Mouse (Mus musculus): ENCODE data around the gene Kit. TPM values are rescaled to one million over a fixed set of nuclear protein-coding genes. Genes with fewer than 3 reads are reported as not detected.

Kit gene
- polyA plus RNA-seq, 1 experiment from 2014 or later: 6.8 TPM

- H3K27ac ChIP-seq (ENCODE audit: low read depth): no peak overlapping the region
These were observed 30.0 kb upstream of the Kit start for GRCm38 (mm10) chr5:75544472-75545264.

GRCm38 (mm10) chr5:75545265-75545643 is 29.5 kb upstream of the Kit start:
- no peak for DNase-seq
- H3K4me3 ChIP-seq (ENCODE audit: low read depth, low read length): no peak overlapping the region
- H3K27me3 ChIP-seq (ENCODE audit: insufficient read depth, low read length): no peaks in the 10 kb centered on the region
- TF ChIP-seq CTCF (IDR thresholded peaks at IDR 0.05; ENCODE audit: low read depth) (no peak), EP300 (IDR thresholded peaks at IDR 0.05; ENCODE audit: low read depth) (no peak)
- ATAC-seq: no peak
- peaks cover 8% of the 10 kb centered on the region; the same call in 1 of the 2 replicates for H3K9me3 ChIP-seq (ENCODE audit: low read length)
- H3K4me2 ChIP-seq (ENCODE audit: low read depth, low read length): no peak overlapping the region
- H3K9ac ChIP-seq (replicated peaks): no peak overlapping the region
- WGBS (ENCODE audit: insufficient replicate concordance): 73% methylated on average over 4 of the region's 4 CpGs
- H3K27ac ChIP-seq (ENCODE audit: low read depth): no peak overlapping the region
- H3K4me1 ChIP-seq (ENCODE audit: insufficient read depth): peaks cover 10% of the 10 kb centered on the region; the same call in 1 of the 2 replicates
- no peaks in the 10 kb centered on the region for H3K36me3 ChIP-seq (replicated peaks; ENCODE audit: insufficient read depth, low read length)

More at GRCm38 (mm10) chr5:75544472-75545264, 30.0 kb upstream of the Kit start:
- TF ChIP-seq EP300 (IDR thresholded peaks at IDR 0.05; ENCODE audit: low read depth) (no peak), CTCF (IDR thresholded peaks at IDR 0.05; ENCODE audit: low read depth) (no peak)
- H3K9ac ChIP-seq (replicated peaks): no peak overlapping the region
- H3K4me2 ChIP-seq (ENCODE audit: low read depth, low read length): no peak overlapping the region
- ATAC-seq (no peak), DNase-seq (no peak)
- H3K4me3 ChIP-seq (ENCODE audit: low read depth, low read length): no peak overlapping the region
- peaks cover 4% of the 10 kb centered on the region; the same call in 1 of the 2 replicates for H3K9me3 ChIP-seq (ENCODE audit: low read length)
- no peaks in the 10 kb centered on the region for H3K36me3 ChIP-seq (replicated peaks; ENCODE audit: insufficient read depth, low read length)
- 68% methylated on average over 14 of the region's 14 CpGs for WGBS (ENCODE audit: insufficient replicate concordance)
- no peaks in the 10 kb centered on the region for H3K27me3 ChIP-seq (ENCODE audit: insufficient read depth, low read length)
- H3K4me1 ChIP-seq (ENCODE audit: insufficient read depth): peaks cover 10% of the 10 kb centered on the region; the same call in 1 of the 2 replicates

GRCm38 (mm10) chr5:75553021-75553420 is 21.7 kb upstream of the Kit start:
- Histone ChIP-seq H3K4me3 (ENCODE audit: low read depth, low read length) (no peak overlapping the region), H3K4me1 (ENCODE audit: insufficient read depth) (no peaks in the 10 kb centered on the region), H3K4me2 (ENCODE audit: low read depth, low read length) (no peak overlapping the region), H3K27ac (ENCODE audit: low read depth) (no peak overlapping the region), H3K9me3 (ENCODE audit: low read length) (peaks cover 8% of the 10 kb centered on the region; the same call in 1 of the 2 replicates), H3K36me3 (replicated peaks; ENCODE audit: insufficient read depth, low read length) (no peaks in the 10 kb centered on the region), H3K27me3 (ENCODE audit: insufficient read depth, low read length) (no peaks in the 10 kb centered on the region), H3K9ac (replicated peaks) (no peak overlapping the region)
- ATAC-seq (no peak), DNase-seq (no peak)
- WGBS (ENCODE audit: insufficient replicate concordance): 76% methylated on average over 3 of the region's 3 CpGs
- TF ChIP-seq EP300 (IDR thresholded peaks at IDR 0.05; ENCODE audit: low read depth) (no peak), CTCF (IDR thresholded peaks at IDR 0.05; ENCODE audit: low read depth) (no peak)

GRCm38 (mm10) chr5:75557636-75558035 is 17.1 kb upstream of the Kit start:
- Histone ChIP-seq H3K27me3 (ENCODE audit: insufficient read depth, low read length) (no peaks in the 10 kb centered on the region), H3K9me3 (ENCODE audit: low read length) (no peaks in the 10 kb centered on the region), H3K4me3 (ENCODE audit: low read depth, low read length) (no peak overlapping the region), H3K27ac (ENCODE audit: low read depth) (no peak overlapping the region), H3K9ac (replicated peaks) (no peak overlapping the region), H3K4me2 (ENCODE audit: low read depth, low read length) (no peak overlapping the region), H3K4me1 (ENCODE audit: insufficient read depth) (no peaks in the 10 kb centered on the region), H3K36me3 (replicated peaks; ENCODE audit: insufficient read depth, low read length) (no peaks in the 10 kb centered on the region)
- DNase-seq (no peak), ATAC-seq (no peak)
- no peak for TF ChIP-seq EP300 (IDR thresholded peaks at IDR 0.05; ENCODE audit: low read depth)
- no peak for TF ChIP-seq CTCF (IDR thresholded peaks at IDR 0.05; ENCODE audit: low read depth)
- 82% methylated on average over 11 of the region's 11 CpGs for WGBS (ENCODE audit: insufficient replicate concordance)

- Histone ChIP-seq H3K4me1 (ENCODE audit: insufficient read depth) (0 out of 2 replicates have a peak, but pooled peaks cover 2% of the 10 kb centered on the region), H3K9me3 (ENCODE audit: low read length) (no peaks in the 10 kb centered on the region), H3K4me2 (ENCODE audit: low read depth, low read length) (no peak overlapping the region), H3K9ac (replicated peaks) (no peak overlapping the region), H3K27ac (ENCODE audit: low read depth) (no peak overlapping the region), H3K4me3 (ENCODE audit: low read depth, low read length) (no peak overlapping the region), H3K36me3 (replicated peaks; ENCODE audit: insufficient read depth, low read length) (no peaks in the 10 kb centered on the region), H3K27me3 (ENCODE audit: insufficient read depth, low read length) (no peaks in the 10 kb centered on the region)
- TF ChIP-seq EP300 (IDR thresholded peaks at IDR 0.05; ENCODE audit: low read depth) (no peak), CTCF (IDR thresholded peaks at IDR 0.05; ENCODE audit: low read depth) (no peak)
- WGBS (ENCODE audit: insufficient replicate concordance): 70% methylated on average over 6 of the region's 6 CpGs
- ATAC-seq (no peak), DNase-seq (no peak)
These were observed 15.4 kb upstream of the Kit start for GRCm38 (mm10) chr5:75559291-75559690.

- Histone ChIP-seq H3K27ac (ENCODE audit: low read depth) (no peak overlapping the region), H3K9me3 (ENCODE audit: low read length) (no peaks in the 10 kb centered on the region), H3K9ac (replicated peaks) (no peak overlapping the region), H3K4me2 (ENCODE audit: low read depth, low read length) (no peak overlapping the region), H3K36me3 (replicated peaks; ENCODE audit: insufficient read depth, low read length) (no peaks in the 10 kb centered on the region), H3K4me3 (ENCODE audit: low read depth, low read length) (no peak overlapping the region), H3K4me1 (ENCODE audit: insufficient read depth) (0 out of 2 replicates have a peak, but pooled peaks cover 2% of the 10 kb centered on the region), H3K27me3 (ENCODE audit: insufficient read depth, low read length) (no peaks in the 10 kb centered on the region)
- TF ChIP-seq CTCF (IDR thresholded peaks at IDR 0.05; ENCODE audit: low read depth) (no peak), EP300 (IDR thresholded peaks at IDR 0.05; ENCODE audit: low read depth) (no peak)
- 85% methylated on average over 2 of the region's 2 CpGs for WGBS (ENCODE audit: insufficient replicate concordance)
- no peak for DNase-seq
- no peak for ATAC-seq
These were observed 13.5 kb upstream of the Kit start for GRCm38 (mm10) chr5:75561231-75561630.
